Mouse (Mus musculus) forebrain, embryonic 10.5 days (tissue): ENCODE results near the gene A430078G23Rik. TPM values are rescaled to one million over a fixed set of nuclear protein-coding genes. Genes with fewer than 3 reads are reported as not detected.
A peak's percentile ranks its signal among the peaks of the same experiment; 100 is the strongest.

Experiments
- DNase-seq: peaks from one replicate; pipeline ENCODE4 v3.0.0-alpha.2; 2017; ENCODE audit warnings: low spot score; ENCODE audit errors: extremely low spot score
- H3K27ac ChIP-seq: fragments of 300-500 bp; sonication (generic); 2 replicates; pipeline ENCODE4 v1.5.1; 2016; ENCODE audit warnings: mild to moderate bottlenecking
- H3K27me3 ChIP-seq: fragments of 300-500 bp; sonication (generic); 2 replicates; pipeline ENCODE4 v1.6.1; 2016; ENCODE audit warnings: mild to moderate bottlenecking; ENCODE audit not compliant: poor library complexity, severe bottlenecking
- H3K36me3 ChIP-seq: fragments of 300-500 bp; sonication (generic); replicated peaks from 2 replicates; pipeline ENCODE4 v1.6.1; 2016; ENCODE audit warnings: mild to moderate bottlenecking, moderate library complexity
- H3K4me1 ChIP-seq: fragments of 300-500 bp; sonication (generic); 2 replicates; pipeline ENCODE4 v1.6.1; 2016
- H3K4me3 ChIP-seq: fragments of 300-500 bp; sonication (generic); 2 replicates; pipeline ENCODE4 v1.5.1; 2016; ENCODE audit warnings: mild to moderate bottlenecking, moderate library complexity
- H3K9me3 ChIP-seq: fragments of 300-500 bp; sonication (generic); 2 replicates; pipeline ENCODE4 v1.6.1; 2016; ENCODE audit warnings: mild to moderate bottlenecking, moderate library complexity
- WGBS: fragments of 180-500 bp; shearing (Covaris S2); methylation state at CpG from one replicate; pipeline ENCODE4 v1.1.7; 2016; 5-methylcytosine and 5-hydroxymethylcytosine counted together
- polyA plus RNA-seq: library from polyadenylated mRNA; unstranded; fragments of >200 nt; fragmentation: Nextera tagmentation; extraction: Ambion mirVana; gene quantifications from 2 replicates; pipeline ENCODE4 v1.2.1, GENCODE M21; 2016

Gene A430078G23Rik
- polyA plus RNA-seq, 1 experiment from 2014 or later = not detected

- no peak overlapping the region for H3K4me3 ChIP-seq
- H3K27me3 ChIP-seq = no peaks in the 10 kb centered on the region
- DNase-seq = no peak
- H3K4me1 ChIP-seq = no peaks in the 10 kb centered on the region
- peaks cover 5% of the 10 kb centered on the region; the same call in 1 of the 2 replicates for H3K9me3 ChIP-seq
- H3K36me3 ChIP-seq = no peaks in the 10 kb centered on the region
- H3K27ac ChIP-seq = no peak overlapping the region
- WGBS = 81% methylated on average over 5 of the region's 5 CpGs
These were observed 1.2 kb downstream of the A430078G23Rik start for GRCm38 (mm10) chr8:3354443-3354812.

GRCm38 (mm10) chr8:3355586-3355985 is 2.4 kb downstream of the A430078G23Rik start:
- Histone ChIP-seq H3K27me3 (no peaks in the 10 kb centered on the region), H3K36me3 (no peaks in the 10 kb centered on the region), H3K9me3 (peaks cover 5% of the 10 kb centered on the region; the same call in 1 of the 2 replicates), H3K4me3 (no peak overlapping the region), H3K27ac (no peak overlapping the region), H3K4me1 (no peaks in the 10 kb centered on the region)
- DNase-seq = no peak
- 87% methylated on average over 6 of the region's 6 CpGs for WGBS

GRCm38 (mm10) chr8:3358060-3358459 is 4.8 kb downstream of the A430078G23Rik start:
- Histone ChIP-seq H3K27me3 (no peaks in the 10 kb centered on the region), H3K36me3 (no peaks in the 10 kb centered on the region), H3K9me3 (peaks cover 5% of the 10 kb centered on the region; the same call in 1 of the 2 replicates), H3K27ac (no peak overlapping the region), H3K4me3 (no peak overlapping the region), H3K4me1 (no peaks in the 10 kb centered on the region)
- DNase-seq = peak; percentile 77
- 8% methylated on average over 4 of the region's 4 CpGs for WGBS

GRCm38 (mm10) chr8:3367086-3367485 is 13.9 kb downstream of the A430078G23Rik start:
- no peaks in the 10 kb centered on the region for H3K27me3 ChIP-seq
- no peaks in the 10 kb centered on the region for H3K4me1 ChIP-seq
- no peaks in the 10 kb centered on the region for H3K36me3 ChIP-seq
- H3K27ac ChIP-seq = no peak overlapping the region
- WGBS = 91% methylated on average over 5 of the region's 5 CpGs
- no peak overlapping the region for H3K4me3 ChIP-seq
- H3K9me3 ChIP-seq = no peaks in the 10 kb centered on the region
- DNase-seq = no peak

GRCm38 (mm10) chr8:3368091-3368490 is 14.9 kb downstream of the A430078G23Rik start:
- H3K4me1 ChIP-seq = no peaks in the 10 kb centered on the region
- no peaks in the 10 kb centered on the region for H3K9me3 ChIP-seq
- 91% methylated on average over 1 of the region's 1 CpGs for WGBS
- H3K27ac ChIP-seq = no peak overlapping the region
- DNase-seq = no peak
- H3K4me3 ChIP-seq = no peak overlapping the region
- H3K36me3 ChIP-seq = no peaks in the 10 kb centered on the region
- H3K27me3 ChIP-seq = no peaks in the 10 kb centered on the region

GRCm38 (mm10) chr8:3375748-3376147 is 22.5 kb downstream of the A430078G23Rik start:
- H3K27me3 ChIP-seq = no peaks in the 10 kb centered on the region
- H3K9me3 ChIP-seq = no peaks in the 10 kb centered on the region
- no peak for DNase-seq

GRCm38 (mm10) chr8:3376641-3377274 is 23.5 kb downstream of the A430078G23Rik start:
- no peaks in the 10 kb centered on the region for H3K4me1 ChIP-seq
- no peaks in the 10 kb centered on the region for H3K36me3 ChIP-seq
- DNase-seq = no peak
- no peak overlapping the region for H3K4me3 ChIP-seq
- no peak overlapping the region for H3K27ac ChIP-seq
- 73% methylated on average over 11 of the region's 11 CpGs for WGBS
- no peaks in the 10 kb centered on the region for H3K27me3 ChIP-seq
- H3K9me3 ChIP-seq = no peaks in the 10 kb centered on the region

More at GRCm38 (mm10) chr8:3375748-3376147, 22.5 kb downstream of the A430078G23Rik start:
- Histone ChIP-seq H3K27ac (no peak overlapping the region), H3K4me3 (no peak overlapping the region), H3K36me3 (no peaks in the 10 kb centered on the region), H3K4me1 (no peaks in the 10 kb centered on the region)

- H3K36me3 ChIP-seq = no peaks in the 10 kb centered on the region
- H3K27me3 ChIP-seq = no peaks in the 10 kb centered on the region
- WGBS = 32% methylated on average over 6 of the region's 6 CpGs
- H3K27ac ChIP-seq = no peak overlapping the region
- peaks cover 1% of the 10 kb centered on the region for H3K4me1 ChIP-seq
- DNase-seq = peak; percentile 55
- H3K9me3 ChIP-seq = no peaks in the 10 kb centered on the region; the same call in 1 of the 2 replicates
- no peak overlapping the region for H3K4me3 ChIP-seq
These were observed 34.1 kb downstream of the A430078G23Rik start for GRCm38 (mm10) chr8:3387286-3387685.

- H3K36me3 ChIP-seq = no peaks in the 10 kb centered on the region
- H3K27ac ChIP-seq = no peak overlapping the region
- H3K27me3 ChIP-seq = no peaks in the 10 kb centered on the region
- 81% methylated on average over 9 of the region's 9 CpGs for WGBS
- peaks cover 12% of the 10 kb centered on the region for H3K4me1 ChIP-seq
- H3K4me3 ChIP-seq = no peak overlapping the region
- DNase-seq = no peak
- no peaks in the 10 kb centered on the region; the same call in 1 of the 2 replicates for H3K9me3 ChIP-seq
These were observed 35.5 kb downstream of the A430078G23Rik start for GRCm38 (mm10) chr8:3388591-3389338.

GRCm38 (mm10) chr8:3389506-3389905 is 36.3 kb downstream of the A430078G23Rik start:
- Histone ChIP-seq H3K27ac (no peak overlapping the region), H3K36me3 (no peaks in the 10 kb centered on the region), H3K4me1 (peaks cover 19% of the 10 kb centered on the region), H3K27me3 (no peaks in the 10 kb centered on the region), H3K9me3 (no peaks in the 10 kb centered on the region; the same call in 1 of the 2 replicates), H3K4me3 (no peak overlapping the region)
- WGBS = 84% methylated on average over 1 of the region's 1 CpGs
- no peak for DNase-seq

GRCm38 (mm10) chr8:3392293-3392692 is 39.1 kb downstream of the A430078G23Rik start:
- peak overlapping the region; percentile 86 for H3K27ac ChIP-seq
- H3K27me3 ChIP-seq = no peaks in the 10 kb centered on the region
- peaks cover 12% of the 10 kb centered on the region for H3K36me3 ChIP-seq
- H3K9me3 ChIP-seq = no peaks in the 10 kb centered on the region
- WGBS = 61% methylated on average over 4 of the region's 4 CpGs
- H3K4me3 ChIP-seq = peak overlapping the region; percentile 86
- no peak for DNase-seq
- H3K4me1 ChIP-seq = peaks cover 32% of the 10 kb centered on the region

- H3K4me3 ChIP-seq = peak within 1 kb of the TSS; percentile 86
- DNase-seq = peak; percentile 70
- 1% methylated on average over 48 of the region's 48 CpGs for WGBS
- H3K27me3 ChIP-seq = no peaks in the 10 kb centered on the region
- peaks cover 32% of the 10 kb centered on the region for H3K4me1 ChIP-seq
- H3K9me3 ChIP-seq = no peaks in the 10 kb centered on the region
- peak within 1 kb of the TSS; percentile 86 for H3K27ac ChIP-seq
- peaks cover 13% of the 10 kb centered on the region for H3K36me3 ChIP-seq
These were observed 39.8 kb downstream of the A430078G23Rik start, which contains the start of gene Arhgef18 for GRCm38 (mm10) chr8:3392771-3393710. Gene Arhgef18 (plus strand): TSS chr8:3393006.
